Mouse (Mus musculus) ES-E14 (cell line): ENCODE measurements around the gene Kcnh5.

Experiments used
- CHD2 ChIP-seq: IDR thresholded peaks from 2 replicates; pipeline ENCODE4 v1.6.1; 2014; ENCODE audit warnings: mild to moderate bottlenecking, low read depth, low read length, inconsistent platforms
- HCFC1 ChIP-seq: IDR thresholded peaks from 2 replicates; pipeline ENCODE4 v1.6.1; 2012; ENCODE audit warnings: low read length, inconsistent platforms, borderline replicate concordance; ENCODE audit not compliant: insufficient read depth
- MAFK ChIP-seq: IDR thresholded peaks from 2 replicates; pipeline ENCODE4 v1.6.1; 2014; ENCODE audit warnings: mild to moderate bottlenecking, low read depth, low read length, inconsistent platforms; ENCODE audit not compliant: insufficient read depth
- ZC3H11A ChIP-seq: IDR thresholded peaks from 2 replicates; pipeline ENCODE4 v1.6.1; 2012; ENCODE audit warnings: low read depth, mild to moderate bottlenecking, inconsistent platforms, low read length, borderline replicate concordance
- ZNF384 ChIP-seq: IDR thresholded peaks from 2 replicates; pipeline ENCODE4 v1.6.1; 2012; ENCODE audit warnings: low read depth, low read length, inconsistent platforms

GRCm38 (mm10) chr12:75062571-75062970 is 114.6 kb downstream of the Kcnh5 start:
- TF ChIP-seq MAFK (no peak), ZNF384 (no peak), CHD2 (no peak), ZC3H11A (no peak), HCFC1 (no peak)
